Mouse (Mus musculus) CD4-positive naive resting alpha-beta T cell, adult 57 days (primary cell): Measurements from ENCODE around the gene Shank2. TPM values are rescaled to one million over a fixed set of nuclear protein-coding genes. Genes with fewer than 3 reads are reported as not detected.

Source experiments
- total RNA-seq: library from RNA; stranded (reverse); gene quantifications from one replicate; pipeline ENCODE4 v1.2.4, GENCODE M21; 2023

The Shank2 gene
- not detected for total RNA-seq

GRCm38 (mm10) chr7:144001628-144002027 lies at the start of gene Shank2:
Gene Shank2, plus strand, starts transcription at chr7:144001928.

GRCm38 (mm10) chr7:144470545-144471059 lies 468.9 kb downstream of the Shank2 start, which contains the start of gene Cttn:
Gene Cttn, minus strand, starts transcription at chr7:144471009.

Other genes starting within 250 kb of the Shank2 start
- 32.5 TPM for gene Osbpl5, start 244.9 kb upstream of the Shank2 start, total RNA-seq
- gene Mrgprg, start 234.9 kb upstream of the Shank2 start, total RNA-seq = not detected
- gene Mrgpre, start 217.4 kb upstream of the Shank2 start, total RNA-seq = 1.1 TPM
- 16.5 TPM for gene Nadsyn1, start 179.1 kb upstream of the Shank2 start, total RNA-seq
- 30.3 TPM for gene Dhcr7, start 178.8 kb upstream of the Shank2 start, total RNA-seq
- gene Gm498, start 135.1 kb upstream of the Shank2 start, total RNA-seq = not detected